Mouse (Mus musculus) cerebellum, adult 11-12 months (tissue): ENCODE data around the gene Gm35315.
"Not testable (repeated sequence)": the region's sequence is repeated elsewhere in the genome, so short reads cannot be mapped to it uniquely, and the experiment has no call there.

ENCODE experiments used
- DNase-seq: peaks from one replicate; pipeline ENCODE4 v3.0.0; 2022

Gm35315 gene

GRCm38 (mm10) chr5:110094030-110094846 is at the start of gene Gm35315:
Gene Gm35315 (minus strand): TSS chr5:110094420.
- peak; percentile 90 for DNase-seq

- no peak for DNase-seq
These were observed 48.8 kb upstream of the Gm35315 start for GRCm38 (mm10) chr5:110143007-110143406.

- no peak for DNase-seq
These were observed 48.1 kb upstream of the Gm35315 start for GRCm38 (mm10) chr5:110142309-110142708.

GRCm38 (mm10) chr5:110140424-110140823 is 46.2 kb upstream of the Gm35315 start:
- DNase-seq = no peak

GRCm38 (mm10) chr5:110139325-110139724 is 45.1 kb upstream of the Gm35315 start:
- DNase-seq = no peak

GRCm38 (mm10) chr5:110137816-110138215 is 43.6 kb upstream of the Gm35315 start:
- DNase-seq = no peak

GRCm38 (mm10) chr5:110136087-110136464 is 41.9 kb upstream of the Gm35315 start:
- no peak for DNase-seq

- DNase-seq = peak; percentile 99
These were observed 41.3 kb upstream of the Gm35315 start, which contains the start of gene Chfr for GRCm38 (mm10) chr5:110135293-110136086. Gene Chfr (plus strand): TSS chr5:110135842.

- DNase-seq = not testable (repeated sequence)
These were observed 28.2 kb upstream of the Gm35315 start for GRCm38 (mm10) chr5:110122380-110122779.

- DNase-seq = peak; percentile 93
These were observed 15.8 kb upstream of the Gm35315 start, which contains the start of gene Zfp605 for GRCm38 (mm10) chr5:110109991-110110441. Gene Zfp605 (plus strand): TSS chr5:110110092.

- no peak for DNase-seq
These were observed 14.0 kb upstream of the Gm35315 start for GRCm38 (mm10) chr5:110108305-110108628.

- DNase-seq = peak; percentile 97
These were observed 13.5 kb upstream of the Gm35315 start, which contains the start of gene Gtpbp6 for GRCm38 (mm10) chr5:110107581-110108304. Gene Gtpbp6 (minus strand): TSS chr5:110108197.

- DNase-seq = peak; percentile 83
These were observed 12.8 kb upstream of the Gm35315 start for GRCm38 (mm10) chr5:110106901-110107564.

GRCm38 (mm10) chr5:110106140-110106871 is 12.1 kb upstream of the Gm35315 start:
- peak; percentile 71 for DNase-seq

- peak; percentile 67 for DNase-seq
These were observed 10.6 kb upstream of the Gm35315 start for GRCm38 (mm10) chr5:110104616-110105380.

- peak; percentile 58 for DNase-seq
These were observed 9.8 kb upstream of the Gm35315 start for GRCm38 (mm10) chr5:110103901-110104615.

GRCm38 (mm10) chr5:110102853-110103625 is 8.8 kb upstream of the Gm35315 start:
- DNase-seq = peak; percentile 48

- peak; percentile 51 for DNase-seq
These were observed 8.2 kb upstream of the Gm35315 start for GRCm38 (mm10) chr5:110102429-110102828.

GRCm38 (mm10) chr5:110101716-110102347 is 7.6 kb upstream of the Gm35315 start:
- peak; percentile 85 for DNase-seq
